Mouse (Mus musculus) MEL (cell line): ENCODE results near the gene Lix1l. TPM values are rescaled to one million over a fixed set of nuclear protein-coding genes. Genes with fewer than 3 reads are reported as not detected.

Experiments
- DNase-seq: peaks from one replicate; pipeline ENCODE4 v3.0.0; 2011; ENCODE audit warnings: low read depth, low spot score
- H3K27ac ChIP-seq: 2 replicates; pipeline ENCODE4 v1.5.1; 2012; ENCODE audit warnings: low read depth, mild to moderate bottlenecking, control low read depth, low read length, moderate library complexity; ENCODE audit not compliant: control insufficient read depth
- H3K27me3 ChIP-seq, 2 experiments: fragments of 150-350 bp in 1 of 2; sonication (generic) in 1 of 2; 2 replicates each; pipeline ENCODE4 v1.6.1; 2012; ENCODE audit warnings: low read length in 2 of 2, mild to moderate bottlenecking in 2 of 2, improper control_type of control experiment in 1 of 2, moderate library complexity in 1 of 2; ENCODE audit not compliant: insufficient read depth in 2 of 2, control insufficient read depth in 1 of 2
- H3K36me3 ChIP-seq, 2 experiments: 2 replicates each; pipeline ENCODE4 v1.6.1; 2012 to 2014; ENCODE audit warnings: low read length in 2 of 2, improper control_type of control experiment in 1 of 2, inconsistent platforms in 1 of 2, mild to moderate bottlenecking in 1 of 2; ENCODE audit not compliant: insufficient read depth in 2 of 2, control insufficient read depth in 1 of 2
- H3K4me1 ChIP-seq, 2 experiments: fragments of 150-350 bp in 1 of 2; sonication (generic) in 1 of 2; 2 replicates each; pipeline ENCODE4 v1.6.1; 2012; ENCODE audit warnings: low read length in 2 of 2, improper control_type of control experiment in 1 of 2, mild to moderate bottlenecking in 1 of 2; ENCODE audit not compliant: insufficient read depth in 2 of 2, control insufficient read depth in 1 of 2
- H3K4me3 ChIP-seq, 2 experiments: fragments of 150-350 bp in 1 of 2; sonication (generic) in 1 of 2; 2 replicates each; pipeline ENCODE4 v1.5.1; 2012; ENCODE audit warnings: low read depth in 2 of 2, low read length in 2 of 2, mild to moderate bottlenecking in 2 of 2, moderate library complexity in 2 of 2, control low read depth in 1 of 2, improper control_type of control experiment in 1 of 2; ENCODE audit not compliant: control insufficient read depth in 1 of 2, insufficient read depth in 1 of 2
- H3K79me2 ChIP-seq: 2 replicates; pipeline ENCODE4 v1.6.1; 2012; ENCODE audit warnings: mild to moderate bottlenecking, low read length, moderate library complexity; ENCODE audit not compliant: control insufficient read depth, poor library complexity, insufficient read depth
- H3K9ac ChIP-seq: 2 replicates; pipeline ENCODE4 v1.6.1; 2012; ENCODE audit warnings: low read depth, mild to moderate bottlenecking, control low read depth, low read length, moderate library complexity; ENCODE audit not compliant: control insufficient read depth, poor library complexity, severe bottlenecking
- H3K9me3 ChIP-seq: fragments of 150-350 bp; sonication (generic); replicated peaks from 2 replicates; pipeline ENCODE4 v1.6.1; 2012; ENCODE audit warnings: mild to moderate bottlenecking, low read length, improper control_type of control experiment, moderate library complexity; ENCODE audit not compliant: insufficient read depth
- MAX ChIP-seq: IDR thresholded peaks from 2 replicates; pipeline ENCODE4 v1.6.1; 2011; ENCODE audit warnings: low read length, improper control_type of control experiment
- MAZ ChIP-seq: IDR thresholded peaks from 2 replicates; pipeline ENCODE4 v1.6.1; 2012; ENCODE audit warnings: low read depth, mild to moderate bottlenecking, inconsistent platforms, low read length, improper control_type of control experiment
- MYC ChIP-seq: IDR thresholded peaks from 2 replicates; pipeline ENCODE4 v1.6.1; 2011; ENCODE audit warnings: low read depth, mild to moderate bottlenecking, low read length, improper control_type of control experiment, moderate library complexity
- POLR2AphosphoS2 ChIP-seq: IDR thresholded peaks from 2 replicates; pipeline ENCODE4 v1.6.1; 2011; ENCODE audit warnings: low read length, improper control_type of control experiment
- POLR2AphosphoS5 ChIP-seq: IDR thresholded peaks from 2 replicates; pipeline ENCODE4 v1.6.1; 2012; ENCODE audit warnings: low read depth, borderline replicate concordance, mild to moderate bottlenecking, inconsistent platforms, low read length, moderate library complexity, mixed read lengths
- SIN3A ChIP-seq: IDR thresholded peaks from 2 replicates; pipeline ENCODE4 v1.6.1; 2012; ENCODE audit warnings: low read length, improper control_type of control experiment, inconsistent platforms
- TAL1 ChIP-seq: IDR thresholded peaks from 2 replicates; pipeline ENCODE4 v1.6.1; 2012; ENCODE audit warnings: mild to moderate bottlenecking, inconsistent platforms, low read length, moderate library complexity, mixed read lengths
- TBP ChIP-seq: IDR thresholded peaks from 2 replicates; pipeline ENCODE4 v1.8.0; 2011; ENCODE audit warnings: low read depth, low read length, improper control_type of control experiment
- ZMIZ1 ChIP-seq: IDR thresholded peaks from 2 replicates; pipeline ENCODE4 v1.6.1; 2012; ENCODE audit warnings: low read depth, mild to moderate bottlenecking, inconsistent platforms, low read length, improper control_type of control experiment, moderate library complexity
- ZNF384 ChIP-seq: IDR thresholded peaks from 2 replicates; pipeline ENCODE4 v1.6.1; 2012; ENCODE audit warnings: low read depth, mild to moderate bottlenecking, inconsistent platforms, low read length, improper control_type of control experiment
- polyA plus RNA-seq, 2 experiments: library from polyadenylated mRNA; stranded (reverse) in 1 of 2; unstranded in 1 of 2; fragments of >175 nt in 1 of 2; fragments of >200 nt in 1 of 2; gene quantifications; 2 replicates each; pipeline versions ENCODE4 v1.2.1 to v1.2.4; 2012; ENCODE audit warnings: low replicate concordance in 2 of 2, low read depth in 1 of 2; ENCODE audit not compliant: insufficient read length in 2 of 2, insufficient read depth in 1 of 2, missing spikeins in 1 of 2
- total RNA-seq: library from RNA; depleted of rRNA; stranded (reverse); fragments of 300-350 nt; gene quantifications from 2 replicates; pipeline ENCODE4 v1.2.3, GENCODE M21; 2012

Lix1l gene
- total and polyA plus RNA-seq, 3 experiments = 5.4 to 17.0 TPM; not detected in 1

GRCm38 (mm10) chr3:96554251-96554650 lies 46.7 kb upstream of the Lix1l start:
- no peaks in the 10 kb centered on the region for H3K9me3 ChIP-seq
- peaks cover 19% of the 10 kb centered on the region for H3K79me2 ChIP-seq
- H3K4me3 ChIP-seq = peak overlapping the region; percentile 37 to 39
- H3K27ac ChIP-seq = peak overlapping the region; percentile 55
- TF ChIP-seq MYC (no peak), ZMIZ1 (no peak), POLR2AphosphoS2 (no peak), ZNF384 (no peak)
- no peaks in the 10 kb centered on the region for H3K27me3 ChIP-seq
- no peak for DNase-seq
- H3K36me3 ChIP-seq = peaks cover 0 to 32% of the 10 kb centered on the region in 2 experiments; a peak in 3 of 4 replicates
- peaks cover 23 to 34% of the 10 kb centered on the region in 2 experiments for H3K4me1 ChIP-seq
- peak overlapping the region; percentile 48 for H3K9ac ChIP-seq

GRCm38 (mm10) chr3:96555041-96555596 lies 45.8 kb upstream of the Lix1l start:
- H3K9me3 ChIP-seq = no peaks in the 10 kb centered on the region
- H3K36me3 ChIP-seq = peaks cover 5 to 36% of the 10 kb centered on the region in 2 experiments
- peaks cover 28% of the 10 kb centered on the region for H3K79me2 ChIP-seq
- peak overlapping the region; percentile 10; the same call in 1 of the 2 replicates for H3K27ac ChIP-seq
- no peak overlapping the region for H3K4me3 ChIP-seq
- H3K27me3 ChIP-seq = no peaks in the 10 kb centered on the region
- H3K4me1 ChIP-seq = peaks cover 23 to 34% of the 10 kb centered on the region in 2 experiments
- TF ChIP-seq MAZ (no peak), POLR2AphosphoS5 (no peak), MAX (no peak), SIN3A (no peak)
- DNase-seq = no peak
- H3K9ac ChIP-seq = no peak overlapping the region

GRCm38 (mm10) chr3:96555999-96556614 lies 44.8 kb upstream of the Lix1l start:
- Histone ChIP-seq H3K79me2 (peaks cover 38% of the 10 kb centered on the region), H3K36me3 (peaks cover 11 to 46% of the 10 kb centered on the region in 2 experiments), H3K9me3 (no peaks in the 10 kb centered on the region), H3K4me1 (peaks cover 23 to 41% of the 10 kb centered on the region in 2 experiments), H3K9ac (peak overlapping the region; percentile 50), H3K27ac (peak overlapping the region; percentile 80), H3K4me3 (peak overlapping the region; percentile 3 to 19), H3K27me3 (no peaks in the 10 kb centered on the region)
- TF ChIP-seq TBP (no peak), TAL1 (peak; percentile 53)
- peak; percentile 83 for DNase-seq
